Mouse (Mus musculus): ENCODE data around the gene Tmod3. TPM values are rescaled to one million over a fixed set of nuclear protein-coding genes. Genes with fewer than 3 reads are reported as not detected.

The Tmod3 gene
- total and polyA plus RNA-seq, 2 experiments from 2014 or later = 40.8 to 64.9 TPM

DNA sequence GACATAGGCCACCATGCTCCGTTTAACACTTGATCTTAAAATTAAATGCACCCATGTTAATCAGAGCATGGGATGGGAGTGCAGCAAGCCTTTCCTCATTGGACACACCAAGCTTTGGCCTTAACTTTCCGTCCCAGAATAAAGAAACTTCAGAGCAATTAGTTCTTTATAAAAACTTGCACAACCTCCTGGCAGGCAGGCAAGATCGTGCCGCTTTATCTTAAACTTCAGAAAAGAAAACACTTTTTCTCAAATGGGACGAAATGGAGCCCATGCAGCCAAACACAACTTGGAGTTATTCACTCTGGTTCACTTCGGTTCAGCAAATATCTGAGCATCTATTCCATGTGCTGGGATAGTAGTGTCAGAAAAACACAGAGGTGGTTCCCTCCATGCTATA, 19.9 kb upstream of the Tmod3 start:
- 0 out of 2 replicates have a peak, but pooled peaks cover 4% of the 10 kb centered on the region for H3K4me1 ChIP-seq (ENCODE audit: control insufficient read depth, insufficient read depth)
- H3K9me3 ChIP-seq (replicated peaks; ENCODE audit: control insufficient read depth, low read length) = no peaks in the 10 kb centered on the region
- no peak overlapping the region for H3K9ac ChIP-seq (replicated peaks; ENCODE audit: low read depth, low read length)
- 76% methylated on average over 6 of the region's 6 CpGs for WGBS
- DNase-seq (ENCODE audit: low spot score) = no peak
- TF ChIP-seq EP300 (IDR thresholded peaks at IDR 0.05; ENCODE audit: low read depth) = no peak
- TF ChIP-seq CTCF (IDR thresholded peaks at IDR 0.05; ENCODE audit: low read depth) = no peak
- no peaks in the 10 kb centered on the region for H3K27me3 ChIP-seq (ENCODE audit: control insufficient read depth, insufficient read depth, low read length)
- no peak overlapping the region for H3K4me3 ChIP-seq (ENCODE audit: low read depth, low read length)
- H3K36me3 ChIP-seq (replicated peaks; ENCODE audit: control insufficient read depth, insufficient read depth, low read length) = no peaks in the 10 kb centered on the region
- no peak for ATAC-seq (ENCODE audit: insufficient read depth, low read depth)
- no peak overlapping the region for H3K27ac ChIP-seq (ENCODE audit: low read depth)
- no peak overlapping the region for H3K4me2 ChIP-seq (ENCODE audit: low read depth, low read length)

DNA sequence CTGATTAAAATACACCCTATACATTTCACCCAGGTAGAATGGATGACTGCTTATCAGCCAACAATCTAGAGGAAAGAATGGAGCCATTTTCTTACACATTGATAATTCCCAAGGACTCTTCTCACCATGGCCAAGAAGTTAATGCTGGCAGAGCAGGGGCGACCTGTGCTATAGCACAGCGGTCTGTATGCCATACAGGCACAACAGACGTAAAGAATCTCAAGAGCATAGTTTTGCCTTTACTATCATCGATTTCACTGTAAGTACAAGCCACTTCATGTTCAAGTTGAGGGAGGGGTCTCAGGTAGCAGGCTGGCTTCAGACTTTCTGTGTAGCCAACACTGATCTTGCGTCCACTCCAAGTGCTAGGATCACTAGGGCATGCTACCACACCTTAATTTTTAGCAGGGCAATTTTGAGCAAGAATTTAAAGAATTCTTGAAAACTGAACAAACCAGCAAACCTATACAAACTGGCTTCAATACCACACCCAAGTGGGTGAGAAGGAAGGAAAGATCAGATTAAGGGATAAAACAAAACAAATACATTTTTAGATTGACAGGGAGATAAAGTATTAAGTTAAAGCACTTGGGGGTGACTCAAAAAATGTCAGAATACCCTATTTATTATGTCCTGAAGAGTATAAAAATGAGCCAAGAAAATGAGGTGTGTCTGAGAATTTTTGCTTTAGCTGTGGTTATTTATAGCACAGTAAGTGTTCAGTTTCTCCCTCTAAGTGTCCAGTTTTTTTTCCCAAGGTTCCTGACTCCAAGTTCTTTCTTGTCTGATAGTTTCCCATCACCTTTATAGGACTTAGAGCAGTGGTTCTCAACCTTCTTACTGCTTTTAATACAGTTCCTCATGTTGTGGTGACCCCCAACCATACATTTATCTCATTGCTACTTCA, 11.8 kb upstream of the Tmod3 start:
- no peaks in the 10 kb centered on the region for H3K4me1 ChIP-seq (ENCODE audit: control insufficient read depth, insufficient read depth)
- H3K4me3 ChIP-seq (ENCODE audit: low read depth, low read length) = no peak overlapping the region
- H3K36me3 ChIP-seq (replicated peaks; ENCODE audit: control insufficient read depth, insufficient read depth, low read length) = no peaks in the 10 kb centered on the region
- TF ChIP-seq CTCF (IDR thresholded peaks at IDR 0.05; ENCODE audit: low read depth) = no peak
- no peak for TF ChIP-seq EP300 (IDR thresholded peaks at IDR 0.05; ENCODE audit: low read depth)
- no peaks in the 10 kb centered on the region for H3K9me3 ChIP-seq (replicated peaks; ENCODE audit: control insufficient read depth, low read length)
- 85% methylated on average over 5 of the region's 5 CpGs for WGBS
- H3K27ac ChIP-seq (ENCODE audit: low read depth) = no peak overlapping the region
- no peak overlapping the region for H3K4me2 ChIP-seq (ENCODE audit: low read depth, low read length)
- H3K9ac ChIP-seq (replicated peaks; ENCODE audit: low read depth, low read length) = no peak overlapping the region
- DNase-seq (ENCODE audit: low spot score) (no peak), ATAC-seq (ENCODE audit: insufficient read depth, low read depth) (no peak)
- H3K27me3 ChIP-seq (ENCODE audit: control insufficient read depth, insufficient read depth, low read length) = no peaks in the 10 kb centered on the region

DNA sequence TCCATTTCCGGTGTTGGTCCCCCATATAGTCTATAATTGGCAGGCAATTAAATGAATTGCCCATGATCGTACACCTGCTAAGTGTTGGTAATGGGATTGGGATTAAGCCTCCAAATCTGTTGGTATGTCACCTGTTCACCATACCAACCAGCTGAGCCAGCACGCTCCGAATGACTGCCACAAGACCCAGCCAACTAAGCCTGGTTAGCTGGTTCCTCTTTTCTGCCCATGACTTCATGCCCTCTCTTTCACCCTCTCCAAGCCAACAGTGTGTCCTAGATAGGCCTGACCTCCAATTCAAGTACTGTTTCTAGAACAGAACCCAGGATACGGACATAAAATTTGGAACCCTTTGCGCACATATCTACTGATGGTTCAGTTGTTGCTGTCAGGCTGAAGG, 8.9 kb upstream of the Tmod3 start:
- no peaks in the 10 kb centered on the region for H3K27me3 ChIP-seq (ENCODE audit: control insufficient read depth, insufficient read depth, low read length)
- no peak overlapping the region for H3K27ac ChIP-seq (ENCODE audit: low read depth)
- 0 out of 2 replicates have a peak, but pooled peaks cover 6% of the 10 kb centered on the region for H3K4me1 ChIP-seq (ENCODE audit: control insufficient read depth, insufficient read depth)
- no peaks in the 10 kb centered on the region for H3K9me3 ChIP-seq (replicated peaks; ENCODE audit: control insufficient read depth, low read length)
- ATAC-seq (ENCODE audit: insufficient read depth, low read depth) = no peak
- no peak for TF ChIP-seq EP300 (IDR thresholded peaks at IDR 0.05; ENCODE audit: low read depth)
- no peak for TF ChIP-seq CTCF (IDR thresholded peaks at IDR 0.05; ENCODE audit: low read depth)
- H3K36me3 ChIP-seq (replicated peaks; ENCODE audit: control insufficient read depth, insufficient read depth, low read length) = no peaks in the 10 kb centered on the region
- no peak overlapping the region for H3K9ac ChIP-seq (replicated peaks; ENCODE audit: low read depth, low read length)
- DNase-seq (ENCODE audit: low spot score) = no peak
- no peak overlapping the region for H3K4me2 ChIP-seq (ENCODE audit: low read depth, low read length)
- 88% methylated on average over 6 of the region's 6 CpGs for WGBS
- no peak overlapping the region for H3K4me3 ChIP-seq (ENCODE audit: low read depth, low read length)

DNA sequence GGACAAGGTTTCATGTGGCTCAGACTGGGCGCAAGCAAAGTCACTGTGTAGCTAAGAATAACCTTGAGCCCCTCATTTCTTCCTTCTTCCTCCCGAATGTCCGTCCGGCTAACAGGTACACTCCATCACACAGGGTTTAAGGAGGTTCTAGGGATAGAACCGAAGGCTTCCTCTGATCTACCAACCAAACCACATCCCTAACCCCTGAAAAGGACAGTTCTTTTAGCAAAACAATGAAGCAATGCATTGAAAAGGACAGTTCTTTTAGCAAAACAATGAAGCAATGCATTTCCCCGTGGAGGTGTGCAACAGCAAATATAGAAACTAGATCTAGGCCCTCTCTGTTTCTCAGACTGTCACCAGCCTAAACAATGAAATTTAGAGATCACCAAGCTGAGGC, 5.4 kb upstream of the Tmod3 start:
- Histone ChIP-seq H3K4me1 (ENCODE audit: control insufficient read depth, insufficient read depth) (0 out of 2 replicates have a peak, but pooled peaks cover 6% of the 10 kb centered on the region), H3K27ac (ENCODE audit: low read depth) (no peak overlapping the region), H3K4me2 (ENCODE audit: low read depth, low read length) (no peak overlapping the region), H3K27me3 (ENCODE audit: control insufficient read depth, insufficient read depth, low read length) (no peaks in the 10 kb centered on the region), H3K36me3 (replicated peaks; ENCODE audit: control insufficient read depth, insufficient read depth, low read length) (no peaks in the 10 kb centered on the region), H3K4me3 (ENCODE audit: low read depth, low read length) (no peak overlapping the region), H3K9me3 (replicated peaks; ENCODE audit: control insufficient read depth, low read length) (no peaks in the 10 kb centered on the region), H3K9ac (replicated peaks; ENCODE audit: low read depth, low read length) (no peak overlapping the region)
- 86% methylated on average over 6 of the region's 6 CpGs for WGBS
- TF ChIP-seq EP300 (IDR thresholded peaks at IDR 0.05; ENCODE audit: low read depth) (no peak), CTCF (IDR thresholded peaks at IDR 0.05; ENCODE audit: low read depth) (no peak)
- ATAC-seq (ENCODE audit: insufficient read depth, low read depth) (no peak), DNase-seq (ENCODE audit: low spot score) (no peak)

DNA sequence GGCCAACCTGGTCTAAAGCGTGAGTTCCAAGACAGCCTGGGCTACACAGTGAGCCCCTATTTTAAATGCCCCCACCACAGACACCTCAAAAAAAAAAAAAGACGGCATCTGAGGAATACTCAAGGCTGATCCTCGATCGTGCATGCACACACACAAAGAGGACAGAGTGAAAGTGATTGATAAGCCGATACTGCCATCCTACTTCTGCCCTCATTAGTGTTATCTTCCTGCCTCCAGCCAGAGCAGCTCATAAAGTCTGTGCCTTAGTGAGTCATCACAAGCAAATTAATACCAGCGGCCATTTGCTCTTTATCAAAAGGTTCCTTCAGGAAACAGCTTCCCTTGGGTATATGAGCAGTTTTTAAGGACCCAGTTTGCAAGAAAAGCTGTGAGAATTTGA, 4.2 kb upstream of the Tmod3 start:
- H3K27ac ChIP-seq (ENCODE audit: low read depth) = no peak overlapping the region
- H3K36me3 ChIP-seq (replicated peaks; ENCODE audit: control insufficient read depth, insufficient read depth, low read length) = no peaks in the 10 kb centered on the region
- DNase-seq (ENCODE audit: low spot score) (no peak), ATAC-seq (ENCODE audit: insufficient read depth, low read depth) (no peak)
- no peaks in the 10 kb centered on the region for H3K9me3 ChIP-seq (replicated peaks; ENCODE audit: control insufficient read depth, low read length)
- no peak overlapping the region for H3K4me2 ChIP-seq (ENCODE audit: low read depth, low read length)
- no peak overlapping the region for H3K9ac ChIP-seq (replicated peaks; ENCODE audit: low read depth, low read length)
- H3K4me1 ChIP-seq (ENCODE audit: control insufficient read depth, insufficient read depth) = 0 out of 2 replicates have a peak, but pooled peaks cover 6% of the 10 kb centered on the region
- 68% methylated on average over 6 of the region's 6 CpGs for WGBS
- no peaks in the 10 kb centered on the region for H3K27me3 ChIP-seq (ENCODE audit: control insufficient read depth, insufficient read depth, low read length)
- TF ChIP-seq EP300 (IDR thresholded peaks at IDR 0.05; ENCODE audit: low read depth) (no peak), CTCF (IDR thresholded peaks at IDR 0.05; ENCODE audit: low read depth) (no peak)
- no peak overlapping the region for H3K4me3 ChIP-seq (ENCODE audit: low read depth, low read length)

All from heart, postnatal 0 days (tissue).